Mouse (Mus musculus) brain, embryonic 14.5 days (tissue): ENCODE results near the gene Pnpla2.

Experiments used
- CTCF ChIP-seq: fragments of 200-500 bp; IDR thresholded peaks from 2 replicates; pipeline ENCODE4 v1.5.1; 2012; ENCODE audit warnings: inconsistent platforms, mild to moderate bottlenecking, moderate library complexity, borderline replicate concordance; ENCODE audit not compliant: insufficient read depth, insufficient read length; ENCODE audit errors: extremely low read depth
- POLR2A ChIP-seq: fragments of 200-500 bp; IDR thresholded peaks from 2 replicates; pipeline ENCODE4 v1.6.1; 2012; ENCODE audit warnings: mild to moderate bottlenecking, inconsistent platforms, borderline replicate concordance; ENCODE audit not compliant: poor library complexity, insufficient read depth, insufficient read length, severe bottlenecking; ENCODE audit errors: extremely low read depth

GRCm38 (mm10) chr7:141443828-141444237 is 11.2 kb upstream of the Pnpla2 start, which contains the start of gene Pidd1:
- TF ChIP-seq CTCF (no peak), POLR2A (peak; percentile 44; the same call in 1 of the 2 replicates)
